In genomic region chr5:102434182-102434581, GRCm38 (mm10) we compare ENCODE assay signal across 31 mouse cellular contexts. TPM values are rescaled to one million over a fixed set of nuclear protein-coding genes. Genes with fewer than 3 reads are reported as not detected.
DNase-seq lines count a peak whose midpoint lies in the region; ATAC-seq and TF ChIP-seq lines count a peak whose summit lies in the region.
"Had no signal": no experiment of that assay in that cellular context is flagged by ENCODE, and none has a peak within 500 bp of the region (broad histone marks: within the 10 kb centered on the region; RNA-seq: fewer than 3 reads in every experiment).

No protein-coding gene starts in this region.

- WGBS in forebrain, embryonic 14.5 days, result 30% methylated on average over 4 of the region's 4 CpGs
- WGBS in forebrain, embryonic 10.5 days, result 78% methylated on average over 4 of the region's 4 CpGs
- 14% methylated on average over 4 of the region's 4 CpGs for WGBS in forebrain, postnatal 0 days
- 50% methylated on average over 4 of the region's 4 CpGs for WGBS in forebrain, embryonic 12.5 days
- 21% methylated on average over 4 of the region's 4 CpGs for WGBS in stomach, postnatal 0 days

- no peaks in the 10 kb centered on the region for H3K9me3 ChIP-seq in forebrain, embryonic 14.5 days (replicated peaks; ENCODE audit: control insufficient read depth, low read length)
- H3K9me3 ChIP-seq in forebrain, embryonic 10.5 days, result no peaks in the 10 kb centered on the region
- H3K9me3 ChIP-seq in forebrain, postnatal 0 days (ENCODE audit: low read length), result no peaks in the 10 kb centered on the region
- no peaks in the 10 kb centered on the region for H3K9me3 ChIP-seq in forebrain, embryonic 12.5 days
- no peaks in the 10 kb centered on the region for H3K9me3 ChIP-seq in stomach, postnatal 0 days (ENCODE audit: control insufficient read depth, low read length)
- H3K9me3 ChIP-seq: embryonic facial prominence, embryonic 12.5 days; heart, embryonic 12.5 days; heart, embryonic 15.5 days; hindbrain, embryonic 10.5 days; hindbrain, embryonic 13.5 days; intestine, embryonic 15.5 days had no signal

- H3K27me3 ChIP-seq in forebrain, embryonic 14.5 days (replicated peaks; ENCODE audit: control insufficient read depth, insufficient read depth, low read length), result no peaks in the 10 kb centered on the region
- H3K27me3 ChIP-seq in forebrain, embryonic 10.5 days (ENCODE audit: poor library complexity, severe bottlenecking), result no peaks in the 10 kb centered on the region
- no peaks in the 10 kb centered on the region for H3K27me3 ChIP-seq in forebrain, postnatal 0 days (ENCODE audit: insufficient read depth, low read length)
- H3K27me3 ChIP-seq in forebrain, embryonic 12.5 days, result no peaks in the 10 kb centered on the region
- H3K27me3 ChIP-seq in stomach, postnatal 0 days (ENCODE audit: control insufficient read depth, insufficient read depth, low read length), result no peaks in the 10 kb centered on the region
- H3K27me3 ChIP-seq: CH12.LX; heart, embryonic 12.5 days; heart, embryonic 15.5 days; hindbrain, embryonic 13.5 days; intestine, embryonic 15.5 days; Patski had no signal

- no peaks in the 10 kb centered on the region for H3K36me3 ChIP-seq in forebrain, embryonic 14.5 days (ENCODE audit: control insufficient read depth, insufficient read depth, low read length)
- no peaks in the 10 kb centered on the region for H3K36me3 ChIP-seq in forebrain, embryonic 10.5 days (replicated peaks)
- no peaks in the 10 kb centered on the region for H3K36me3 ChIP-seq in forebrain, postnatal 0 days (ENCODE audit: insufficient read depth)
- no peaks in the 10 kb centered on the region for H3K36me3 ChIP-seq in forebrain, embryonic 12.5 days (replicated peaks)
- H3K36me3 ChIP-seq in stomach, postnatal 0 days (ENCODE audit: control insufficient read depth, insufficient read depth, low read length), result no peaks in the 10 kb centered on the region
- H3K36me3 ChIP-seq: embryonic facial prominence, embryonic 12.5 days; G1E; heart, embryonic 12.5 days; heart, embryonic 15.5 days; hindbrain, embryonic 10.5 days; hindbrain, embryonic 13.5 days; intestine, embryonic 15.5 days had no signal

- no peak for TF ChIP-seq EP300 in stomach, postnatal 0 days (optimal IDR thresholded peaks at IDR 0.05)

- peak; percentile 55 for DNase-seq in forebrain, embryonic 14.5 days (ENCODE audit: low spot score)
- DNase-seq in forebrain, embryonic 10.5 days (ENCODE audit: extremely low spot score, low spot score), result no peak
- DNase-seq in forebrain, postnatal 0 days, result peak; percentile 30
- peak; percentile 16 for DNase-seq in brain, embryonic 18.5 days (ENCODE audit: low read depth, low spot score)
- DNase-seq in stomach, postnatal 0 days (ENCODE audit: low spot score), result no peak
- DNase-seq in left cerebral cortex, adult 9 months (ENCODE audit: low spot score in 2 of 2), result no peak
- DNase-seq: adrenal gland, postnatal 10 days; adrenal gland, postnatal 36 days; B cell, adult 2 months; cerebellum, adult 11-12 months; cerebellum, adult 8-10 months; cerebellum, postnatal 10 days; cerebellum, postnatal 36 days; gastrocnemius, adult 2 months; gastrocnemius, postnatal 14 days; heart, adult 11 months; heart, postnatal 10 days; heart, postnatal 36 days; kidney, adult 11 months had no signal

- no peak for TF ChIP-seq CTCF in forebrain, postnatal 0 days (IDR thresholded peaks at IDR 0.05; ENCODE audit: low read depth)
- no peak for TF ChIP-seq CTCF in stomach, postnatal 0 days (IDR thresholded peaks at IDR 0.05; ENCODE audit: low read depth)

- ATAC-seq in forebrain, embryonic 14.5 days, result peak; percentile 52; the same call in 1 of the 2 replicates
- ATAC-seq in forebrain, postnatal 0 days, result peak; percentile 36; the same call in 1 of the 2 replicates
- ATAC-seq in forebrain, embryonic 12.5 days (ENCODE audit: low FRiP score), result no peak
- ATAC-seq in stomach, postnatal 0 days (ENCODE audit: low FRiP score, low TSS enrichment), result no peak
- ATAC-seq: hindbrain, embryonic 16.5 days; intestine, embryonic 15.5 days; Patski had no signal

- H3K27ac ChIP-seq in forebrain, embryonic 14.5 days (ENCODE audit: low read depth, low read length), result no peak overlapping the region
- no peak overlapping the region for H3K27ac ChIP-seq in forebrain, embryonic 10.5 days
- H3K27ac ChIP-seq in forebrain, postnatal 0 days (ENCODE audit: low read depth, low read length), result no peak overlapping the region
- H3K27ac ChIP-seq in forebrain, embryonic 12.5 days, result no peak overlapping the region
- no peak overlapping the region for H3K27ac ChIP-seq in stomach, postnatal 0 days (replicated peaks)
- H3K27ac ChIP-seq: embryonic facial prominence, embryonic 12.5 days; gastrocnemius, adult 2 months; heart, embryonic 15.5 days; hindbrain, embryonic 10.5 days; hindbrain, embryonic 13.5 days; intestine, embryonic 15.5 days had no signal

- no peak overlapping the region for H3K9ac ChIP-seq in forebrain, embryonic 14.5 days (ENCODE audit: low read length)
- no peak overlapping the region for H3K9ac ChIP-seq in forebrain, postnatal 0 days
- no peak overlapping the region for H3K9ac ChIP-seq in forebrain, embryonic 12.5 days
- no peak overlapping the region for H3K9ac ChIP-seq in stomach, postnatal 0 days (ENCODE audit: low read length)
- H3K9ac ChIP-seq: embryonic facial prominence, embryonic 12.5 days; heart, embryonic 12.5 days; heart, embryonic 15.5 days; hindbrain, embryonic 13.5 days; intestine, embryonic 15.5 days had no signal

- no peak overlapping the region for H3K4me3 ChIP-seq in forebrain, embryonic 14.5 days (ENCODE audit: low read depth, low read length)
- H3K4me3 ChIP-seq in forebrain, embryonic 10.5 days, result no peak overlapping the region
- no peak overlapping the region for H3K4me3 ChIP-seq in forebrain, postnatal 0 days (ENCODE audit: low read depth, low read length)
- H3K4me3 ChIP-seq in forebrain, embryonic 12.5 days (replicated peaks), result no peak overlapping the region
- no peak overlapping the region for H3K4me3 ChIP-seq in stomach, postnatal 0 days (ENCODE audit: low read depth, low read length)
- H3K4me3 ChIP-seq: embryonic facial prominence, embryonic 12.5 days; erythroblast, embryonic 14.5 days; gastrocnemius, adult 2 months; heart, embryonic 12.5 days; heart, embryonic 15.5 days; hindbrain, embryonic 10.5 days; hindbrain, embryonic 13.5 days; intestine, embryonic 15.5 days had no signal

- no peaks in the 10 kb centered on the region; the same call in 1 of the 2 replicates for H3K4me1 ChIP-seq in forebrain, embryonic 14.5 days (ENCODE audit: control insufficient read depth, insufficient read depth, low read length)
- H3K4me1 ChIP-seq in forebrain, embryonic 10.5 days, result no peaks in the 10 kb centered on the region
- H3K4me1 ChIP-seq in forebrain, postnatal 0 days (ENCODE audit: insufficient read depth), result no peaks in the 10 kb centered on the region
- 0 out of 2 replicates have a peak, but pooled peaks cover 3% of the 10 kb centered on the region for H3K4me1 ChIP-seq in forebrain, embryonic 12.5 days
- 0 out of 2 replicates have a peak, but pooled peaks cover 3% of the 10 kb centered on the region for H3K4me1 ChIP-seq in stomach, postnatal 0 days (replicated peaks; ENCODE audit: control insufficient read depth, insufficient read depth)
- H3K4me1 ChIP-seq: embryonic facial prominence, embryonic 12.5 days; heart, embryonic 12.5 days; heart, embryonic 15.5 days; hindbrain, embryonic 10.5 days; hindbrain, embryonic 13.5 days; intestine, embryonic 15.5 days had no signal

- no peak overlapping the region for H3K4me2 ChIP-seq in forebrain, embryonic 14.5 days (ENCODE audit: low read length)
- no peak overlapping the region for H3K4me2 ChIP-seq in forebrain, postnatal 0 days (ENCODE audit: low read depth)
- no peak overlapping the region for H3K4me2 ChIP-seq in forebrain, embryonic 12.5 days
- H3K4me2 ChIP-seq in stomach, postnatal 0 days (replicated peaks; ENCODE audit: low read depth), result peak overlapping the region; percentile 1; the same call in 1 of the 2 replicates
- H3K4me2 ChIP-seq: embryonic facial prominence, embryonic 12.5 days; heart, embryonic 12.5 days; heart, embryonic 15.5 days; hindbrain, embryonic 13.5 days; intestine, embryonic 15.5 days had no signal

RNA-seq across cellular contexts. Expression of gene Arhgap24, which starts 47.0 kb away (rescaled TPM):
- 3.7 and 4.0 TPM in 2 replicates for polyA plus RNA-seq in forebrain, embryonic 14.5 days (2014; fragmentation: Nextera tagmentation; extraction: Ambion mirVana)
- 2.5 TPM in 2 replicates for polyA plus RNA-seq in forebrain, embryonic 10.5 days (2016; fragmentation: Nextera tagmentation; extraction: Ambion mirVana)
- 5.3 and 8.6 TPM in 2 replicates for total RNA-seq in forebrain, postnatal 0 days (2014; rRNA removed)
- 3.7 and 6.0 TPM in 2 replicates for polyA plus RNA-seq in forebrain, postnatal 0 days (2015; fragmentation: Nextera tagmentation; extraction: Ambion mirVana)
- 3.0 and 4.1 TPM in 2 replicates for polyA plus RNA-seq in forebrain, embryonic 12.5 days (2016; fragmentation: Nextera tagmentation; extraction: Ambion mirVana)
- polyA plus RNA-seq in stomach, postnatal 0 days (2015; fragmentation: Nextera tagmentation; extraction: Ambion mirVana), result 24.4 and 24.5 TPM in 2 replicates
- polyA plus RNA-seq: erythroblast, embryonic 14.5 days; G1E had no signal

Comparison
In these comparisons a context has a peak if more than half of its experiments do, and no peak if none do; other contexts are left out.
1. ATAC-seq: peak in forebrain, embryonic 14.5 days (single experiment) and forebrain, postnatal 0 days (single experiment); none in forebrain, embryonic 12.5 days (single experiment) and stomach, postnatal 0 days (single experiment).
2. DNase-seq: peak in forebrain, embryonic 14.5 days (single experiment), forebrain, postnatal 0 days (single experiment) and brain, embryonic 18.5 days (single experiment); none in forebrain, embryonic 10.5 days (single experiment), stomach, postnatal 0 days (single experiment) and left cerebral cortex, adult 9 months (0 of 2).